Mouse (Mus musculus) midbrain, embryonic 16.5 days (tissue): ENCODE results near the gene Tcf7l1. TPM values are rescaled to one million over a fixed set of nuclear protein-coding genes. Genes with fewer than 3 reads are reported as not detected.

ENCODE experiments used
- ATAC-seq: fragments of 200-750 bp; cut with Nextera tagmentation; 2 replicates; pipeline ENCODE4 v1.8.0; 2017; ENCODE audit warnings: moderate TSS enrichment
- H3K27ac ChIP-seq: fragments of 300-500 bp; sonication (generic); 2 replicates; pipeline ENCODE4 v1.5.1; 2014; ENCODE audit warnings: mild to moderate bottlenecking, low read length, mixed read lengths
- H3K27me3 ChIP-seq: fragments of 300-500 bp; sonication (generic); 2 replicates; pipeline ENCODE4 v1.6.1; 2014; ENCODE audit warnings: low read depth, low read length, mixed read lengths; ENCODE audit not compliant: control insufficient read depth, insufficient read depth
- H3K36me3 ChIP-seq: fragments of 300-500 bp; sonication (generic); 2 replicates; pipeline ENCODE4 v1.6.1; 2014; ENCODE audit warnings: mild to moderate bottlenecking, low read length, moderate library complexity, mixed read lengths; ENCODE audit not compliant: control insufficient read depth, insufficient read depth
- H3K4me1 ChIP-seq: fragments of 300-500 bp; sonication (generic); 2 replicates; pipeline ENCODE4 v1.6.1; 2014; ENCODE audit warnings: mild to moderate bottlenecking, low read length, mixed read lengths; ENCODE audit not compliant: control insufficient read depth, insufficient read depth
- H3K4me2 ChIP-seq: fragments of 300-500 bp; sonication (generic); 2 replicates; pipeline ENCODE4 v1.6.1; 2014; ENCODE audit warnings: mild to moderate bottlenecking, low read length, mixed read lengths
- H3K4me3 ChIP-seq: fragments of 300-500 bp; sonication (generic); 2 replicates; pipeline ENCODE4 v1.5.1; 2014; ENCODE audit warnings: low read depth, mild to moderate bottlenecking, low read length, moderate library complexity, mixed read lengths
- H3K9ac ChIP-seq: fragments of 300-500 bp; sonication (generic); 2 replicates; pipeline ENCODE4 v1.6.1; 2014; ENCODE audit warnings: low read depth, low read length, mixed read lengths
- H3K9me3 ChIP-seq: fragments of 300-500 bp; sonication (generic); replicated peaks from 2 replicates; pipeline ENCODE4 v1.6.1; 2014; ENCODE audit warnings: mild to moderate bottlenecking, low read length, mixed read lengths; ENCODE audit not compliant: control insufficient read depth, poor library complexity, severe bottlenecking
- WGBS: fragments of 180-500 bp; shearing (Covaris S2); extraction: QIAGEN DNeasy Blood & Tissue Kit; methylation state at CpG from one replicate; pipeline ENCODE4 v1.1.7; 2014; 5-methylcytosine and 5-hydroxymethylcytosine counted together
- polyA plus RNA-seq: library from polyadenylated mRNA; unstranded; fragments of >200 nt; fragmentation: Nextera tagmentation; extraction: Ambion mirVana; gene quantifications from 2 replicates; pipeline ENCODE4 v1.2.1, GENCODE M21; 2015

Tcf7l1 gene
- polyA plus RNA-seq, 1 experiment from 2014 or later, result 4.1 TPM

DNA sequence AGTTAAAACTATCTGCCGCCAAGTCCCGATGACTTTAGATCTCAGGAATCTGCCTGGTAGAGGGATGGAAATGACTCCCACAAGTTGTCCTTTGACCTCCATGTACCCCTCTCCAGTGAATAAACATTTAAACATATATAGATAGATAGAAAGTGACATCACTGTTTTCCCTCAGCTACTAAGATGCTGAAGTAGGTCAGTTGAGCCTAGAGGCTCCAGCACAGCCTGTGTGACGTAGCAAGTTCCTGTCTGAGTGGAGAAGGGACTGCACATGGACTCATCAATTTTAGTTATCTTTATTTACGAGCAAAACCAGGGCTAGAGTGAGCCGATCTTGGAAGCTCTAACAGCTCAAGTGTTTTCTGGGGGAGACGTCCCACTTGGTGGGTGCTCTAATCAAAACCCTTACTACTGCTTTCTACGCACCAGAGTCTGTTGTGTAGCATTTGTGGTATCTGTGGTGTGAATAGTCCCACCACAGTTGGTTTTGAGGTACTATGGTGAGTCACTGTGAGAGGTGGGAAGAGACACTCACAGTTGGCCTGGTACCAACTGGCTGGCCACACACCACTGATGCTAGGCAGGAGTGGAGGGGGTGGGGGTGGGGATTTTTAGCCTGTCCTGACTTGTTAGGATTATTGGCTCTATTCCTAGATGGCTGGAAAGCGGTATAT lies 129.2 kb downstream of the Tcf7l1 start:
- H3K36me3 ChIP-seq, result no peaks in the 10 kb centered on the region
- no peak overlapping the region for H3K4me2 ChIP-seq
- H3K4me3 ChIP-seq, result no peak overlapping the region
- no peak overlapping the region for H3K9ac ChIP-seq
- 90% methylated on average over 8 of the region's 8 CpGs for WGBS
- H3K27me3 ChIP-seq, result no peaks in the 10 kb centered on the region
- no peak overlapping the region for H3K27ac ChIP-seq
- H3K4me1 ChIP-seq, result peaks cover 5% of the 10 kb centered on the region; the same call in 1 of the 2 replicates
- ATAC-seq, result no peak
- H3K9me3 ChIP-seq, result no peaks in the 10 kb centered on the region

DNA sequence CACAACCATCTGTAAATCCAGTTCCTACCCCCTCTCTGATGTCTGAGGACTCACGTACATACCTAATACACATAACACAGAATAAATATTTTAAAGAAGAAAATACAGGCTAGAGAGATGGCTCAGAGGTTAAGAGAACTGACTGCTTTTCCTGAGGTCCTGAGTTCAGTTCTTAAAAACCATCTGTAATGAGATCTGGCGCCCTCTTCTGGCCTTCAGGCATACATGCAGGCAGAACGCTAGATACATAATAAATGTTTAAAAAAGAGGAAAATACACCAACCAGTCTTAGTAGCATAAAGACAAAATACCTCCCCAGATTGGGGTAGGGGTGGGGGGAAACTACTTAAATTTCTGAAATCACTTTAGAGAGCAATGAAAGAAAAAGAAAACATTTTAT lies 131.0 kb downstream of the Tcf7l1 start:
- Histone ChIP-seq H3K4me2 (no peak overlapping the region), H3K4me3 (no peak overlapping the region), H3K4me1 (peaks cover 6% of the 10 kb centered on the region; the same call in 1 of the 2 replicates), H3K9me3 (no peaks in the 10 kb centered on the region), H3K27me3 (no peaks in the 10 kb centered on the region), H3K9ac (no peak overlapping the region), H3K27ac (no peak overlapping the region), H3K36me3 (no peaks in the 10 kb centered on the region)
- WGBS, result 57% methylated on average over 3 of the region's 3 CpGs
- ATAC-seq, result no peak

DNA sequence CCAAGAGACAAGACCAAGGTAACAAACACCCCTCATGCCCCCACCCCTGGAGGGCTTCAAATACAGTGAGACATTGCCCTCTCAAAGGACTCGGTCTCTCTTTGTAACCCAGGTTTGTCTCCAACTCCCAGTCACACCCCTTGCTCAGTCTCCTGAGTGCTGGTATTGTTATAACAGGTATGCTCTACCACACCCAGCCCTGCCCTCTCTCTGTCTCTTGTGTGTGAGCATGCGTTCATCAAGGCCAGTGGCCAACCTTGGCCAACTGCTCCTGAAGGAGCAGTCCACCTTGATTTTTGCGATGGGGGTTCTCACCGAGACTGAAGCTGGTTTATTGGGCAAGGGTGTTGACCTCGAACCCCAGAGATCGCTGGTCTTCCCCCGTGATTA lies 133.0 kb downstream of the Tcf7l1 start:
- Histone ChIP-seq H3K9me3 (no peaks in the 10 kb centered on the region), H3K36me3 (no peaks in the 10 kb centered on the region), H3K27ac (no peak overlapping the region), H3K4me3 (no peak overlapping the region), H3K27me3 (no peaks in the 10 kb centered on the region), H3K4me1 (peaks cover 6% of the 10 kb centered on the region; the same call in 1 of the 2 replicates), H3K4me2 (no peak overlapping the region), H3K9ac (no peak overlapping the region)
- ATAC-seq, result no peak
- 94% methylated on average over 7 of the region's 7 CpGs for WGBS

- Histone ChIP-seq H3K36me3 (no peaks in the 10 kb centered on the region), H3K27me3 (no peaks in the 10 kb centered on the region), H3K9me3 (no peaks in the 10 kb centered on the region), H3K9ac (peak overlapping the region; percentile 65), H3K4me3 (peak overlapping the region; percentile 40), H3K4me1 (peaks cover 6% of the 10 kb centered on the region; the same call in 1 of the 2 replicates), H3K27ac (peak overlapping the region; percentile 71), H3K4me2 (peak overlapping the region; percentile 61)
- peak; percentile 86 for ATAC-seq
- WGBS, result 24% methylated on average over 20 of the region's 20 CpGs
Observed at GRCm38 (mm10) chr6:72655309-72656052, 133.6 kb downstream of the Tcf7l1 start.

GRCm38 (mm10) chr6:72654355-72654754 lies 134.7 kb downstream of the Tcf7l1 start:
- no peaks in the 10 kb centered on the region for H3K36me3 ChIP-seq
- no peak overlapping the region for H3K9ac ChIP-seq
- ATAC-seq, result no peak
- H3K4me1 ChIP-seq, result peaks cover 6% of the 10 kb centered on the region; the same call in 1 of the 2 replicates
- no peaks in the 10 kb centered on the region for H3K27me3 ChIP-seq
- no peak overlapping the region for H3K27ac ChIP-seq
- 96% methylated on average over 6 of the region's 6 CpGs for WGBS
- no peaks in the 10 kb centered on the region for H3K9me3 ChIP-seq
- H3K4me2 ChIP-seq, result no peak overlapping the region
- H3K4me3 ChIP-seq, result no peak overlapping the region

DNA sequence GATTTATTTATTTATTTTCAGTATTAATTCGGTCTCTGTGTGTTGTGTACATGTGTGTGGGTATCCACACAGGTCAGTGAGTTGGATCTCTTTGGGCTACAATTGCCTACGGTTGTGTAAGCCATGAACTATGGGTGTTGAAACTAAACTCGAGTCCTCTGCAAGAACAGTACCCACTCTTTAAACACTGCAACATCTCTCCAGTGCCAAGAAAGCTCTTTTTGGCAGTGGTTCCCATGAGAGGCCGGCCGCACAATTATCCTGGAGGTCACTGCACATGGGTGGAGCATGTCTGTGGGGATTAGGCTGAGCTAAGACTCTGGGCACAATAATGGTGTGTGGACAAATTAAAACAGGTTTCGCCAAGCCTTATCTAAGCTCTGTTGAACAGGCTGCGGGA lies 135.6 kb downstream of the Tcf7l1 start:
- H3K27ac ChIP-seq, result no peak overlapping the region
- no peak overlapping the region for H3K4me3 ChIP-seq
- ATAC-seq, result no peak
- no peak overlapping the region for H3K9ac ChIP-seq
- H3K9me3 ChIP-seq, result no peaks in the 10 kb centered on the region
- H3K36me3 ChIP-seq, result no peaks in the 10 kb centered on the region
- no peaks in the 10 kb centered on the region for H3K27me3 ChIP-seq
- no peak overlapping the region for H3K4me2 ChIP-seq
- WGBS, result 55% methylated on average over 7 of the region's 7 CpGs
- peaks cover 6% of the 10 kb centered on the region; the same call in 1 of the 2 replicates for H3K4me1 ChIP-seq

- no peak for ATAC-seq
- no peak overlapping the region for H3K27ac ChIP-seq
- H3K4me2 ChIP-seq, result no peak overlapping the region
- no peaks in the 10 kb centered on the region for H3K36me3 ChIP-seq
- H3K27me3 ChIP-seq, result no peaks in the 10 kb centered on the region
- 84% methylated on average over 10 of the region's 10 CpGs for WGBS
- H3K4me3 ChIP-seq, result no peak overlapping the region
- no peaks in the 10 kb centered on the region for H3K9me3 ChIP-seq
- peaks cover 6% of the 10 kb centered on the region; the same call in 1 of the 2 replicates for H3K4me1 ChIP-seq
- H3K9ac ChIP-seq, result no peak overlapping the region
Observed at GRCm38 (mm10) chr6:72650338-72650851, 138.7 kb downstream of the Tcf7l1 start.

- ATAC-seq, result peak; percentile 23; the same call in 1 of the 2 replicates
- no peaks in the 10 kb centered on the region for H3K9me3 ChIP-seq
- no peak overlapping the region for H3K4me2 ChIP-seq
- H3K4me1 ChIP-seq, result no peaks in the 10 kb centered on the region
- no peak overlapping the region for H3K27ac ChIP-seq
- H3K27me3 ChIP-seq, result no peaks in the 10 kb centered on the region
- no peak overlapping the region for H3K4me3 ChIP-seq
- WGBS, result 65% methylated on average over 12 of the region's 12 CpGs
- H3K9ac ChIP-seq, result no peak overlapping the region
- H3K36me3 ChIP-seq, result no peaks in the 10 kb centered on the region
Observed at GRCm38 (mm10) chr6:72648002-72648595, 141.0 kb downstream of the Tcf7l1 start.
